Mouse (Mus musculus): ENCODE results near the gene Zc3h8. TPM values are rescaled to one million over a fixed set of nuclear protein-coding genes. Genes with fewer than 3 reads are reported as not detected.

Zc3h8 gene
- total and polyA plus RNA-seq, 2 experiments from 2014 or later: 5.0 to 14.7 TPM

GRCm38 (mm10) chr2:128914978-128915377 is 28.9 kb downstream of the Zc3h8 start:
- no peak overlapping the region for H3K27ac ChIP-seq (ENCODE audit: low read depth, low read length)
- WGBS: 87% methylated on average over 4 of the region's 4 CpGs
- TF ChIP-seq CTCF (IDR thresholded peaks at IDR 0.05): no peak
- no peaks in the 10 kb centered on the region for H3K36me3 ChIP-seq (ENCODE audit: insufficient read depth, low read length)
- no peak overlapping the region for H3K9ac ChIP-seq (replicated peaks; ENCODE audit: low read length, poor library complexity, severe bottlenecking)
- no peak for ATAC-seq (ENCODE audit: low FRiP score)
- no peaks in the 10 kb centered on the region for H3K9me3 ChIP-seq (ENCODE audit: low read length)
- H3K4me3 ChIP-seq (ENCODE audit: low read depth, low read length): no peak overlapping the region
- H3K4me2 ChIP-seq (ENCODE audit: low read depth, low read length, poor library complexity, severe bottlenecking): no peak overlapping the region
- no peaks in the 10 kb centered on the region for H3K4me1 ChIP-seq (ENCODE audit: insufficient read depth, low read length)
- H3K27me3 ChIP-seq (ENCODE audit: insufficient read depth, low read length): no peaks in the 10 kb centered on the region
- no peak for DNase-seq (ENCODE audit: low spot score)

DNA sequence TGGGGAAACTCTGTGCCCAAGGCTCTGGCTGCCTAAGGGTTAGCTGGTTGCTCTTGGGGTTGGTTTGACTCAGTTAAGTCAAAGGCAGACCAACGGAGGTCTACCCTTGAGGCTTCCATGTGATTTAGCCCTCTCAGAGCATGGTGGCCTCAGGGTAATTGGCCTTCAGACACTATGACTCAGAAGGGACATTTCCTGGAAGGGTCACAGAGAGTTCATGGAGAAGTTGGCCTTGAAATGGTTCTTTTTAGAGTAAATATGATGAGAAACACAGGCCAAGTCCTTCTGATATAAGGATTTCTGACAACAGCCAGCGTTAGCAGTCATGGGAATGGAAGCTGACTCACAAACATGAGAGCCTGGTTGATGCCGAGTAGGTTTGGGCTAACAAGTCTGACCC is 40.2 kb downstream of the Zc3h8 start:
- Histone ChIP-seq H3K4me2 (ENCODE audit: low read depth, low read length, poor library complexity, severe bottlenecking) (no peak overlapping the region), H3K9ac (replicated peaks; ENCODE audit: low read length, poor library complexity, severe bottlenecking) (no peak overlapping the region), H3K4me3 (ENCODE audit: low read depth, low read length) (no peak overlapping the region), H3K36me3 (ENCODE audit: insufficient read depth, low read length) (no peaks in the 10 kb centered on the region), H3K4me1 (ENCODE audit: insufficient read depth, low read length) (no peaks in the 10 kb centered on the region), H3K27ac (ENCODE audit: low read depth, low read length) (no peak overlapping the region), H3K9me3 (ENCODE audit: low read length) (no peaks in the 10 kb centered on the region), H3K27me3 (ENCODE audit: insufficient read depth, low read length) (no peaks in the 10 kb centered on the region)
- WGBS: 91% methylated on average over 3 of the region's 3 CpGs
- DNase-seq (ENCODE audit: low spot score): no peak
- no peak for TF ChIP-seq CTCF (IDR thresholded peaks at IDR 0.05)
- no peak for ATAC-seq (ENCODE audit: low FRiP score)

- 89% methylated on average over 6 of the region's 6 CpGs for WGBS
- Histone ChIP-seq H3K9ac (replicated peaks; ENCODE audit: low read length, poor library complexity, severe bottlenecking) (no peak overlapping the region), H3K4me2 (ENCODE audit: low read depth, low read length, poor library complexity, severe bottlenecking) (no peak overlapping the region), H3K36me3 (ENCODE audit: insufficient read depth, low read length) (no peaks in the 10 kb centered on the region), H3K27ac (ENCODE audit: low read depth, low read length) (no peak overlapping the region), H3K9me3 (ENCODE audit: low read length) (no peaks in the 10 kb centered on the region), H3K27me3 (ENCODE audit: insufficient read depth, low read length) (no peaks in the 10 kb centered on the region), H3K4me3 (ENCODE audit: low read depth, low read length) (no peak overlapping the region), H3K4me1 (ENCODE audit: insufficient read depth, low read length) (no peaks in the 10 kb centered on the region)
- no peak for TF ChIP-seq CTCF (IDR thresholded peaks at IDR 0.05)
- DNase-seq (ENCODE audit: low spot score) (no peak), ATAC-seq (ENCODE audit: low FRiP score) (no peak)
Observed at GRCm38 (mm10) chr2:128902843-128903242, 41.0 kb downstream of the Zc3h8 start.

DNA sequence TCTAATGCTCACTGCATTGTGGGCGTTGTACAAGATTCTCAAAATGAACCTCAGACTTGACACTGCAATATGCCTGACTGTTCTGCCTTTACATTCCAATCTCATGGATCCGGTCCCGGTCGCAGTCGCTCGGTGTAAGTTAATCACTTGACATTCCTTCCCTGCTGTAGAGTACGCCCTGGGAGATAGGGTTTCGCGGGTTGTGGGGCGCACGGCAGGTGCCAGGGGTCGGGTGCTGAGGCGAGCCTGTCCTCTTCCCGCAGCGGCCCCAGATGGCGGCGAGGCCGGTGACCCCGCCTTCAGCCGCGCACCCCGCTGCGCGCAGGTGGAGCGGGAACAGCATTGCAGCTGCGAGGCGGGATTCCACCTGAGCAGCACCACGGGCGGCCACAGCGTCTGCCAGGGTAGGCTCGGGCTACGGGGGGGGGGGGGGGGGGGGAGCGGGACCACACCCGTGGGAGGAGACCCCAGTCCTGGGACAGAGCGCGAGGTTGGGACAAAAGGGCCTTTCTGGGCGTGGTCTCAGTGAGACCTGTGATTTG is 51.6 kb downstream of the Zc3h8 start:
- Histone ChIP-seq H3K9me3 (ENCODE audit: low read length) (no peaks in the 10 kb centered on the region), H3K4me3 (ENCODE audit: low read depth, low read length) (peak overlapping the region; percentile 44), H3K36me3 (ENCODE audit: insufficient read depth, low read length) (no peaks in the 10 kb centered on the region), H3K9ac (replicated peaks; ENCODE audit: low read length, poor library complexity, severe bottlenecking) (peak overlapping the region; percentile 56), H3K4me1 (ENCODE audit: insufficient read depth, low read length) (no peaks in the 10 kb centered on the region), H3K4me2 (ENCODE audit: low read depth, low read length, poor library complexity, severe bottlenecking) (peak overlapping the region; percentile 92), H3K27ac (ENCODE audit: low read depth, low read length) (no peak overlapping the region), H3K27me3 (ENCODE audit: insufficient read depth, low read length) (no peaks in the 10 kb centered on the region)
- DNase-seq (ENCODE audit: low spot score) (no peak), ATAC-seq (ENCODE audit: low FRiP score) (peak; percentile 58)
- WGBS: 5% methylated on average over 33 of the region's 37 CpGs
- no peak for TF ChIP-seq CTCF (IDR thresholded peaks at IDR 0.05)

GRCm38 (mm10) chr2:128890661-128891335 is 53.1 kb downstream of the Zc3h8 start:
- Histone ChIP-seq H3K27ac (ENCODE audit: low read depth, low read length) (no peak overlapping the region), H3K9ac (replicated peaks; ENCODE audit: low read length, poor library complexity, severe bottlenecking) (no peak overlapping the region), H3K4me2 (ENCODE audit: low read depth, low read length, poor library complexity, severe bottlenecking) (no peak overlapping the region), H3K36me3 (ENCODE audit: insufficient read depth, low read length) (no peaks in the 10 kb centered on the region), H3K4me1 (ENCODE audit: insufficient read depth, low read length) (no peaks in the 10 kb centered on the region), H3K9me3 (ENCODE audit: low read length) (no peaks in the 10 kb centered on the region), H3K27me3 (ENCODE audit: insufficient read depth, low read length) (no peaks in the 10 kb centered on the region), H3K4me3 (ENCODE audit: low read depth, low read length) (no peak overlapping the region)
- no peak for ATAC-seq (ENCODE audit: low FRiP score)
- TF ChIP-seq CTCF (IDR thresholded peaks at IDR 0.05): peak; percentile 46; the same call in 1 of the 2 replicates
- 96% methylated on average over 4 of the region's 4 CpGs for WGBS
- DNase-seq (ENCODE audit: low spot score): no peak

DNA sequence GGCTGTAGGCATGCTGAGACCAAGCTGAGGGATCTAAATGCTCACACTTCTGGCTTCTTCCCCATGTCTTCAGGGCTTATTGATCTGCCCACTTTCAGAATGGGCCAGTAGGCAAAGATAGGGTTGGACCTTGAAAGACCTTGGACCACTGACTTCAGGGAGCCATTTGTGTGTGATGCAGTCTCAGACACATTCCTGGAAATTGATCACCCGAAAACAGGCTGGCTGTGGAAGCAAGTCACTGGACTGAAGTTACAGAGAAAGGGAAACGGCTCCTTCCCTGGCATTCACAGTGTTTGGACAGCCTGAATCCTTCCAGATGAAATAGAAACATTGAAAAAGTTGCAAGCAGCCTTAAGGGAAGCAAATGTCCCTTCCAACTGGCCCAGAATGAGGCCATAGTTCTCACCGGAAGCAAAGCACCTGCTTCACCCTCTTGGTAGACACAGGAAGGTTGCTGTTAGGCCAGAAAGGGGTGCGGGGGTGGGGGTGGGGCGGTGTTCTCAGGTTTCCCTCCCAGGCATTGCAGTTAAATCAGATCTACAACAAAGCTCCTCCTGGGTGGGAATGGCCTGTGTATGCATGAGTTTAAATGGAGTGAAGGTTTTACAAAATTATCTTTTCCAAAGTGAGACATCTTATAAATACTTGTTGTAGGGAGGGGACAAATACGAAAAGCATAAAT is 55.9 kb downstream of the Zc3h8 start:
- no peaks in the 10 kb centered on the region for H3K36me3 ChIP-seq (ENCODE audit: insufficient read depth, low read length)
- ATAC-seq (ENCODE audit: low FRiP score): no peak
- no peak overlapping the region for H3K4me3 ChIP-seq (ENCODE audit: low read depth, low read length)
- no peaks in the 10 kb centered on the region for H3K9me3 ChIP-seq (ENCODE audit: low read length)
- no peak overlapping the region for H3K9ac ChIP-seq (replicated peaks; ENCODE audit: low read length, poor library complexity, severe bottlenecking)
- H3K4me1 ChIP-seq (ENCODE audit: insufficient read depth, low read length): no peaks in the 10 kb centered on the region
- DNase-seq (ENCODE audit: low spot score): no peak
- WGBS: 67% methylated on average over 6 of the region's 6 CpGs
- no peak overlapping the region for H3K27ac ChIP-seq (ENCODE audit: low read depth, low read length)
- TF ChIP-seq CTCF (IDR thresholded peaks at IDR 0.05): no peak
- H3K4me2 ChIP-seq (ENCODE audit: low read depth, low read length, poor library complexity, severe bottlenecking): no peak overlapping the region
- H3K27me3 ChIP-seq (ENCODE audit: insufficient read depth, low read length): no peaks in the 10 kb centered on the region
